Mouse (Mus musculus): Measurements from ENCODE around the gene Atp2c2. TPM values are rescaled to one million over a fixed set of nuclear protein-coding genes. Genes with fewer than 3 reads are reported as not detected.

Gene Atp2c2
- polyA plus RNA-seq, 1 experiment = 0.05 TPM

GRCm38 (mm10) chr8:119709703-119710093, 9.9 kb downstream of the Atp2c2 start:
- H3K79me2 ChIP-seq (ENCODE audit: control insufficient read depth, insufficient read depth) = no peaks in the 10 kb centered on the region
- H3K27me3 ChIP-seq (ENCODE audit: control insufficient read depth, insufficient read depth, insufficient read length) = no peaks in the 10 kb centered on the region
- TF ChIP-seq REST (IDR thresholded peaks at IDR 0.05; ENCODE audit: insufficient read depth, insufficient read length) (no peak), CEBPB (IDR thresholded peaks at IDR 0.05; ENCODE audit: insufficient read depth, poor library complexity, severe bottlenecking) (peak; percentile 48; the same call in 1 of the 2 replicates)
- H3K4me2 ChIP-seq (ENCODE audit: low read depth) = peak overlapping the region; percentile 55
- H3K4me3 ChIP-seq = no peak overlapping the region
- H3ac ChIP-seq (ENCODE audit: control insufficient read depth, insufficient read length) = no peak overlapping the region
- no peaks in the 10 kb centered on the region for H3K36me3 ChIP-seq (ENCODE audit: control insufficient read depth, insufficient read depth)

- H3K36me3 ChIP-seq (ENCODE audit: control insufficient read depth, insufficient read depth) = no peaks in the 10 kb centered on the region
- no peak for TF ChIP-seq SRF (IDR thresholded peaks at IDR 0.05; ENCODE audit: control insufficient read depth, insufficient read length, low read depth)
- no peak for TF ChIP-seq REST (IDR thresholded peaks at IDR 0.05; ENCODE audit: insufficient read depth, insufficient read length)
- TF ChIP-seq MYOD1 (IDR thresholded peaks at IDR 0.05; ENCODE audit: control insufficient read depth in 1 of 3, insufficient read length in 2 of 3, low read depth in 2 of 3) = peak in 2 of 3 experiments; percentile 48 to 86
- no peak for TF ChIP-seq POLR2AphosphoS2 (IDR thresholded peaks at IDR 0.05; ENCODE audit: insufficient read length, low read depth)
- TF ChIP-seq USF1 (IDR thresholded peaks at IDR 0.05; ENCODE audit: low read depth) = no peak
- peak; percentile 65 for TF ChIP-seq MAX (IDR thresholded peaks at IDR 0.05; ENCODE audit: low read depth)
- TF ChIP-seq POLR2A (IDR thresholded peaks at IDR 0.05; ENCODE audit: insufficient read length, low read depth) = peak; percentile 53
- peak in 1 of 3 experiments; percentile 58 for TF ChIP-seq MYOG (IDR thresholded peaks at IDR 0.05; ENCODE audit: control insufficient read depth in 1 of 3, insufficient read depth in 1 of 3, insufficient read length in 2 of 3, low read depth in 2 of 3)
- TF ChIP-seq CEBPB (IDR thresholded peaks at IDR 0.05; ENCODE audit: insufficient read depth, poor library complexity, severe bottlenecking) = 0 out of 2 replicates have a peak, but pooled peaks have one; percentile 54
- TF ChIP-seq E2F4 (IDR thresholded peaks at IDR 0.05; ENCODE audit: insufficient read depth) = no peak
- H3K79me2 ChIP-seq (ENCODE audit: control insufficient read depth, insufficient read depth) = no peaks in the 10 kb centered on the region
- no peak overlapping the region for H3ac ChIP-seq (ENCODE audit: control insufficient read depth, insufficient read length)
- no peaks in the 10 kb centered on the region for H3K27me3 ChIP-seq (ENCODE audit: control insufficient read depth, insufficient read depth, insufficient read length)
- H3K4me3 ChIP-seq = no peak overlapping the region
- peak overlapping the region; percentile 63 for H3K4me2 ChIP-seq (ENCODE audit: low read depth)
Measured at GRCm38 (mm10) chr8:119712226-119712625, 12.4 kb downstream of the Atp2c2 start.

GRCm38 (mm10) chr8:119713421-119713820, 13.6 kb downstream of the Atp2c2 start:
- Histone ChIP-seq H3K79me2 (ENCODE audit: control insufficient read depth, insufficient read depth) (no peaks in the 10 kb centered on the region), H3K4me3 (no peak overlapping the region), H3K36me3 (ENCODE audit: control insufficient read depth, insufficient read depth) (no peaks in the 10 kb centered on the region), H3K27me3 (ENCODE audit: control insufficient read depth, insufficient read depth, insufficient read length) (no peaks in the 10 kb centered on the region), H3ac (ENCODE audit: control insufficient read depth, insufficient read length) (no peak overlapping the region), H3K4me2 (ENCODE audit: low read depth) (no peak overlapping the region)
- no peak for TF ChIP-seq MAX (IDR thresholded peaks at IDR 0.05; ENCODE audit: low read depth)
- TF ChIP-seq POLR2A (IDR thresholded peaks at IDR 0.05; ENCODE audit: insufficient read length, low read depth) = no peak
- TF ChIP-seq SRF (IDR thresholded peaks at IDR 0.05; ENCODE audit: control insufficient read depth, insufficient read length, low read depth) = no peak
- TF ChIP-seq CEBPB (IDR thresholded peaks at IDR 0.05; ENCODE audit: insufficient read depth, poor library complexity, severe bottlenecking) = no peak
- no peak for TF ChIP-seq E2F4 (IDR thresholded peaks at IDR 0.05; ENCODE audit: insufficient read depth)
- TF ChIP-seq MYOG (IDR thresholded peaks at IDR 0.05; ENCODE audit: control insufficient read depth in 1 of 3, insufficient read depth in 1 of 3, insufficient read length in 2 of 3, low read depth in 2 of 3) = no peak
- TF ChIP-seq TCF12 (IDR thresholded peaks at IDR 0.05; ENCODE audit: insufficient read depth, poor library complexity, severe bottlenecking) = no peak
- TF ChIP-seq POLR2AphosphoS2 (IDR thresholded peaks at IDR 0.05; ENCODE audit: insufficient read length, low read depth) = no peak

- peak overlapping the region; percentile 73 for H3K4me2 ChIP-seq (ENCODE audit: low read depth)
- no peaks in the 10 kb centered on the region for H3K79me2 ChIP-seq (ENCODE audit: control insufficient read depth, insufficient read depth)
- no peaks in the 10 kb centered on the region for H3K27me3 ChIP-seq (ENCODE audit: control insufficient read depth, insufficient read depth, insufficient read length)
- TF ChIP-seq CEBPB (IDR thresholded peaks at IDR 0.05; ENCODE audit: insufficient read depth, poor library complexity, severe bottlenecking) (peak; percentile 95), E2F4 (IDR thresholded peaks at IDR 0.05; ENCODE audit: insufficient read depth) (no peak)
- H3ac ChIP-seq (ENCODE audit: control insufficient read depth, insufficient read length) = no peak overlapping the region
- no peak overlapping the region for H3K4me3 ChIP-seq
- H3K36me3 ChIP-seq (ENCODE audit: control insufficient read depth, insufficient read depth) = no peaks in the 10 kb centered on the region
Measured at GRCm38 (mm10) chr8:119715221-119715620, 15.4 kb downstream of the Atp2c2 start.

GRCm38 (mm10) chr8:119716730-119717299, 17.0 kb downstream of the Atp2c2 start:
- no peaks in the 10 kb centered on the region for H3K36me3 ChIP-seq (ENCODE audit: control insufficient read depth, insufficient read depth)
- TF ChIP-seq POLR2A (IDR thresholded peaks at IDR 0.05; ENCODE audit: insufficient read length, low read depth) (no peak), USF1 (IDR thresholded peaks at IDR 0.05; ENCODE audit: low read depth) (no peak), MAX (IDR thresholded peaks at IDR 0.05; ENCODE audit: low read depth) (no peak), E2F4 (IDR thresholded peaks at IDR 0.05; ENCODE audit: insufficient read depth) (no peak), MYOG (IDR thresholded peaks at IDR 0.05; ENCODE audit: control insufficient read depth in 1 of 3, insufficient read depth in 1 of 3, insufficient read length in 2 of 3, low read depth in 2 of 3) (no peak), SRF (IDR thresholded peaks at IDR 0.05; ENCODE audit: control insufficient read depth, insufficient read length, low read depth) (no peak), REST (IDR thresholded peaks at IDR 0.05; ENCODE audit: insufficient read depth, insufficient read length) (no peak)

More at GRCm38 (mm10) chr8:119716730-119717299, 17.0 kb downstream of the Atp2c2 start:
- Histone ChIP-seq H3K79me2 (ENCODE audit: control insufficient read depth, insufficient read depth) (no peaks in the 10 kb centered on the region), H3K27me3 (ENCODE audit: control insufficient read depth, insufficient read depth, insufficient read length) (no peaks in the 10 kb centered on the region), H3K4me3 (no peak overlapping the region), H3K4me2 (ENCODE audit: low read depth) (no peak overlapping the region), H3ac (ENCODE audit: control insufficient read depth, insufficient read length) (no peak overlapping the region)

Data from myocyte (in vitro differentiated cells).